Mouse (Mus musculus) liver, adult 2 months (tissue): ENCODE data around the gene Dnajc6. TPM values are rescaled to one million over a fixed set of nuclear protein-coding genes. Genes with fewer than 3 reads are reported as not detected.
A peak's percentile ranks its signal among the peaks of the same experiment; 100 is the strongest.

Source experiments
- DNase-seq: peaks from one replicate; pipeline ENCODE4 v3.0.0-alpha.2; 2011; ENCODE audit warnings: low read depth, low spot score; ENCODE audit errors: extremely low read depth
- H3K27ac ChIP-seq: fragments of 200-500 bp; replicated peaks from 2 replicates; pipeline ENCODE4 v1.5.1; 2012; ENCODE audit warnings: low read depth, mild to moderate bottlenecking, control low read depth, inconsistent platforms, low read length; ENCODE audit not compliant: insufficient read depth
- H3K27me3 ChIP-seq: fragments of 200-500 bp; 2 replicates; pipeline ENCODE4 v1.6.1; 2012; ENCODE audit warnings: mild to moderate bottlenecking, moderate library complexity, low read length, inconsistent platforms; ENCODE audit not compliant: control insufficient read depth, insufficient read depth
- H3K36me3 ChIP-seq: fragments of 200-500 bp; 2 replicates; pipeline ENCODE4 v1.6.1; 2012; ENCODE audit warnings: low read length, inconsistent platforms; ENCODE audit not compliant: control insufficient read depth, insufficient read depth
- H3K4me1 ChIP-seq: fragments of 200-500 bp; 2 replicates; pipeline ENCODE4 v1.6.1; 2011; ENCODE audit warnings: low read length; ENCODE audit not compliant: control insufficient read depth, insufficient read depth
- H3K4me3 ChIP-seq: fragments of 200-500 bp; 2 replicates; pipeline ENCODE4 v1.5.1; 2011; ENCODE audit warnings: low read depth, mild to moderate bottlenecking, control low read depth, low read length, moderate library complexity; ENCODE audit not compliant: insufficient read depth
- H3K79me2 ChIP-seq: fragments of 200-500 bp; 2 replicates; pipeline ENCODE4 v1.6.1; 2012; ENCODE audit warnings: inconsistent platforms, mild to moderate bottlenecking, low read length, moderate library complexity; ENCODE audit not compliant: control insufficient read depth, insufficient read depth
- H3K9ac ChIP-seq: fragments of 200-500 bp; 2 replicates; pipeline ENCODE4 v1.6.1; 2012; ENCODE audit warnings: low read depth, mild to moderate bottlenecking, control low read depth, inconsistent platforms, low read length
- CTCF ChIP-seq: fragments of 200-500 bp; IDR thresholded peaks from 2 replicates; pipeline ENCODE4 v1.5.1; 2011; ENCODE audit warnings: low read depth, low read length, control low read depth
- POLR2A ChIP-seq: fragments of 200-500 bp; IDR thresholded peaks from 2 replicates; pipeline ENCODE4 v1.6.1; 2011; ENCODE audit warnings: low read length, control low read depth; ENCODE audit not compliant: insufficient read depth; ENCODE audit errors: extremely low read depth
- WGBS: fragments of 180-500 bp; shearing (Covaris S2); methylation state at CpG from one replicate; pipeline ENCODE4 v1.1.7; 2018; 5-methylcytosine and 5-hydroxymethylcytosine counted together
- polyA plus RNA-seq: library from polyadenylated mRNA; depleted of rRNA; stranded (reverse); fragments of >200 nt; gene quantifications from 2 replicates; pipeline ENCODE4 v1.2.3, GENCODE M21; 2012
- total RNA-seq: library from RNA; depleted of rRNA; stranded (reverse); fragments of >200 nt; gene quantifications from 2 replicates; pipeline ENCODE4 v1.2.3, GENCODE M21; 2014

The Dnajc6 gene
- total and polyA plus RNA-seq, 2 experiments, result 0.01 to 0.09 TPM

- Histone ChIP-seq H3K27ac (no peak overlapping the region), H3K4me1 (peaks cover 6% of the 10 kb centered on the region), H3K9ac (no peak overlapping the region), H3K4me3 (no peak overlapping the region), H3K79me2 (no peaks in the 10 kb centered on the region), H3K27me3 (no peaks in the 10 kb centered on the region), H3K36me3 (peaks cover 6% of the 10 kb centered on the region; the same call in 1 of the 2 replicates)
- WGBS, result 42% methylated on average over 5 of the region's 5 CpGs
- TF ChIP-seq CTCF (no peak), POLR2A (no peak)
- peak; percentile 42 for DNase-seq
Measured at GRCm38 (mm10) chr4:101469242-101469641, 27.2 kb upstream of the Dnajc6 start.

- 40% methylated on average over 5 of the region's 5 CpGs for WGBS
- Histone ChIP-seq H3K4me3 (no peak overlapping the region), H3K9ac (no peak overlapping the region), H3K36me3 (no peaks in the 10 kb centered on the region), H3K79me2 (no peaks in the 10 kb centered on the region), H3K27ac (no peak overlapping the region), H3K27me3 (no peaks in the 10 kb centered on the region), H3K4me1 (peaks cover 6% of the 10 kb centered on the region)
- DNase-seq, result no peak
- TF ChIP-seq POLR2A, result no peak
- TF ChIP-seq CTCF, result peak; percentile 27
Measured at GRCm38 (mm10) chr4:101470543-101470942, 25.9 kb upstream of the Dnajc6 start.

- peaks cover under 1% of the 10 kb centered on the region; the same call in 1 of the 2 replicates for H3K4me1 ChIP-seq
Measured at GRCm38 (mm10) chr4:101472767-101473166, 23.7 kb upstream of the Dnajc6 start.

GRCm38 (mm10) chr4:101490320-101490917 lies 6.0 kb upstream of the Dnajc6 start:
- 86% methylated on average over 8 of the region's 8 CpGs for WGBS
- Histone ChIP-seq H3K27ac (no peak overlapping the region), H3K9ac (no peak overlapping the region), H3K79me2 (no peaks in the 10 kb centered on the region), H3K4me3 (no peak overlapping the region), H3K27me3 (no peaks in the 10 kb centered on the region), H3K36me3 (no peaks in the 10 kb centered on the region), H3K4me1 (no peaks in the 10 kb centered on the region)
- peak; percentile 19 for DNase-seq
- TF ChIP-seq CTCF (no peak), POLR2A (no peak)

More at GRCm38 (mm10) chr4:101472767-101473166, 23.7 kb upstream of the Dnajc6 start:
- WGBS, result 86% methylated on average over 3 of the region's 3 CpGs
- Histone ChIP-seq H3K9ac (no peak overlapping the region), H3K27ac (no peak overlapping the region), H3K79me2 (no peaks in the 10 kb centered on the region), H3K27me3 (no peaks in the 10 kb centered on the region), H3K36me3 (no peaks in the 10 kb centered on the region), H3K4me3 (no peak overlapping the region)
- no peak for DNase-seq
- TF ChIP-seq POLR2A, result no peak
- TF ChIP-seq CTCF, result no peak

GRCm38 (mm10) chr4:101491704-101492103 lies 4.7 kb upstream of the Dnajc6 start:
- 82% methylated on average over 6 of the region's 6 CpGs for WGBS
- TF ChIP-seq POLR2A, result no peak

GRCm38 (mm10) chr4:101493611-101494197 lies 2.7 kb upstream of the Dnajc6 start:
- peaks cover 4% of the 10 kb centered on the region; the same call in 1 of the 2 replicates for H3K4me1 ChIP-seq
- TF ChIP-seq CTCF (no peak), POLR2A (no peak)
- no peak overlapping the region for H3K4me3 ChIP-seq
- DNase-seq, result no peak
- H3K9ac ChIP-seq, result no peak overlapping the region
- peaks cover 11% of the 10 kb centered on the region for H3K27me3 ChIP-seq
- no peaks in the 10 kb centered on the region for H3K79me2 ChIP-seq
- H3K36me3 ChIP-seq, result no peaks in the 10 kb centered on the region
- no peak overlapping the region for H3K27ac ChIP-seq

More at GRCm38 (mm10) chr4:101491704-101492103, 4.7 kb upstream of the Dnajc6 start:
- Histone ChIP-seq H3K27me3 (peaks cover 5% of the 10 kb centered on the region), H3K4me3 (no peak overlapping the region), H3K79me2 (no peaks in the 10 kb centered on the region), H3K4me1 (no peaks in the 10 kb centered on the region), H3K36me3 (no peaks in the 10 kb centered on the region), H3K27ac (no peak overlapping the region), H3K9ac (no peak overlapping the region)
- DNase-seq, result no peak
